In genomic region chr6:140336414-140336941, GRCm38 (mm10) we compare ENCODE assay signal across 8 mouse cellular contexts.
A peak's percentile ranks its signal among the peaks of the same experiment; 100 is the strongest.
DNase-seq lines count a peak whose midpoint lies in the region; ATAC-seq lines count a peak whose summit lies in the region.

No protein-coding gene starts in this region.

- no peaks in the 10 kb centered on the region for H3K36me3 ChIP-seq in kidney, embryonic 15.5 days
- no peaks in the 10 kb centered on the region for H3K36me3 ChIP-seq in forebrain, embryonic 12.5 days (replicated peaks)
- no peaks in the 10 kb centered on the region for H3K36me3 ChIP-seq in neural tube, embryonic 15.5 days

- DNase-seq in kidney, adult 8-10 months, result no peak
- DNase-seq in kidney, postnatal 14 days, result peak; percentile 21
- DNase-seq in natural killer cell, adult 2 months (ENCODE audit: low spot score in 2 of 2), result no peak
- no peak for DNase-seq in adrenal gland, postnatal 25 days
- DNase-seq in cerebellum, adult 9-11 months, result no peak

- ATAC-seq in kidney, embryonic 15.5 days (replicated peaks; ENCODE audit: low FRiP score), result 0 out of 2 replicates have a peak, but pooled peaks have one; percentile 13
- peak; percentile 73 for ATAC-seq in forebrain, embryonic 12.5 days (ENCODE audit: low FRiP score)
- no peak for ATAC-seq in neural tube, embryonic 15.5 days (ENCODE audit: low FRiP score)

- peak overlapping the region; percentile 54 for H3K4me2 ChIP-seq in kidney, embryonic 15.5 days
- H3K4me2 ChIP-seq in forebrain, embryonic 12.5 days, result peak overlapping the region; percentile 45
- peak overlapping the region; percentile 26 for H3K4me2 ChIP-seq in neural tube, embryonic 15.5 days

- peaks cover 41% of the 10 kb centered on the region for H3K4me1 ChIP-seq in kidney, embryonic 15.5 days
- H3K4me1 ChIP-seq in forebrain, embryonic 12.5 days, result peaks cover 33% of the 10 kb centered on the region
- peaks cover 26% of the 10 kb centered on the region for H3K4me1 ChIP-seq in neural tube, embryonic 15.5 days

- H3K9me3 ChIP-seq in kidney, embryonic 15.5 days (replicated peaks), result no peaks in the 10 kb centered on the region
- H3K9me3 ChIP-seq in forebrain, embryonic 12.5 days, result no peaks in the 10 kb centered on the region
- H3K9me3 ChIP-seq in neural tube, embryonic 15.5 days (replicated peaks), result no peaks in the 10 kb centered on the region

- no peaks in the 10 kb centered on the region for H3K27me3 ChIP-seq in kidney, embryonic 15.5 days
- no peaks in the 10 kb centered on the region for H3K27me3 ChIP-seq in forebrain, embryonic 12.5 days
- H3K27me3 ChIP-seq in neural tube, embryonic 15.5 days (replicated peaks), result no peaks in the 10 kb centered on the region

- 0 out of 2 replicates have a peak overlapping the region, but pooled peaks have one; percentile 8 for H3K4me3 ChIP-seq in kidney, embryonic 15.5 days (replicated peaks)
- no peak overlapping the region for H3K4me3 ChIP-seq in forebrain, embryonic 12.5 days (replicated peaks)
- no peak overlapping the region for H3K4me3 ChIP-seq in neural tube, embryonic 15.5 days (replicated peaks)

- no peak overlapping the region for H3K9ac ChIP-seq in kidney, embryonic 15.5 days
- no peak overlapping the region; the same call in 1 of the 2 replicates for H3K9ac ChIP-seq in forebrain, embryonic 12.5 days
- H3K9ac ChIP-seq in neural tube, embryonic 15.5 days (replicated peaks), result no peak overlapping the region

- WGBS in kidney, embryonic 15.5 days, result 6% methylated on average over 13 of the region's 13 CpGs
- under 1% methylated on average over 13 of the region's 13 CpGs for WGBS in forebrain, embryonic 12.5 days
- 3% methylated on average over 13 of the region's 13 CpGs for WGBS in neural tube, embryonic 15.5 days

- H3K27ac ChIP-seq in kidney, embryonic 15.5 days, result peak overlapping the region; percentile 95
- peak overlapping the region; percentile 84 for H3K27ac ChIP-seq in forebrain, embryonic 12.5 days
- peak overlapping the region; percentile 34; the same call in 1 of the 2 replicates for H3K27ac ChIP-seq in neural tube, embryonic 15.5 days (replicated peaks)

Comparison
In these comparisons a context has a peak if more than half of its experiments do, and no peak if none do; other contexts are left out.
1. H3K27ac ChIP-seq: peak in every context shown above with its lines; median percentile 95 in kidney, embryonic 15.5 days; 84 in forebrain, embryonic 12.5 days; 34 in neural tube, embryonic 15.5 days.